Mouse (Mus musculus): ENCODE data around the gene 4931428L18Rik. TPM values are rescaled to one million over a fixed set of nuclear protein-coding genes. Genes with fewer than 3 reads are reported as not detected.

Gene 4931428L18Rik
- polyA plus RNA-seq, 1 experiment from 2014 or later = not detected

DNA sequence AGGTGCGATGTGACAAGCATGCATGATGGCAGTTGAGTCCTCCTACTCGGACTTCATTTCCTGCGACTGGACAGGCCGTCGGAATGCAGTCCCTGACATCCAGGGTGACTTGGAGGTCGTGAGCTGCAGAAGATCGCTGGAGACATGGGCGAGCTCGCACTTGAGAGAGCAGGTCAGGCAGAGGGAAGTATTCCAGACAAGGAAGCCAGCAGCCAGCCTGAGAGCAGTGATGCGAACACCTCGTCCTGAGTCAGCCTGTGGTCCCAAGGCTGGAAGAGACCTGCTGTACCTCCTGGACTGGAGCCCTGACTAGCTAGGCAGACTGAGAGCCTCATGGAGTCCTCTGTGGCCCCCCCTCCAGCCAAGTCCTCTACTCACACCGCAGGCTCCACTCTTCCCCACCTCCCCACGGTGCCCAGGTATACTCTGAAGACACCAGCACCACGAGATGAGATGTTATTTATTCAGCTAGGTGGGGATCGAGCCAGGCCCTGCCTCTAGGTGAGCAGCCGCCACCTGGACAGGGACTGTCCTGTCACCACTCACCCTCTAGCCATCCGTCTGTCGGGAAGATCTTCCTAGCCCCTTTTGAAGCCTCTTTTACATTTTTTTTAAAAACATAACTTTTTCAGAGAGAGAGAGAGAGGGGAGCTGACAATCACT lies 57.8 kb downstream of the 4931428L18Rik start:
- Histone ChIP-seq H3K9me3 (ENCODE audit: control insufficient read depth, low read length) (no peaks in the 10 kb centered on the region), H3K4me3 (ENCODE audit: low read depth, low read length) (no peak overlapping the region), H3K4me1 (replicated peaks; ENCODE audit: control insufficient read depth, insufficient read depth, low read length) (no peaks in the 10 kb centered on the region), H3K36me3 (ENCODE audit: control insufficient read depth, insufficient read depth, low read length) (no peaks in the 10 kb centered on the region), H3K27me3 (ENCODE audit: control insufficient read depth, insufficient read depth, low read length) (no peaks in the 10 kb centered on the region), H3K9ac (ENCODE audit: low read length) (no peak overlapping the region), H3K4me2 (ENCODE audit: low read depth, low read length, severe bottlenecking) (no peak overlapping the region), H3K27ac (ENCODE audit: low read depth, low read length) (no peak overlapping the region)
- ATAC-seq (replicated peaks; ENCODE audit: low FRiP score) = no peak
- WGBS = 85% methylated on average over 18 of the region's 18 CpGs
- DNase-seq (ENCODE audit: low spot score) = no peak

DNA sequence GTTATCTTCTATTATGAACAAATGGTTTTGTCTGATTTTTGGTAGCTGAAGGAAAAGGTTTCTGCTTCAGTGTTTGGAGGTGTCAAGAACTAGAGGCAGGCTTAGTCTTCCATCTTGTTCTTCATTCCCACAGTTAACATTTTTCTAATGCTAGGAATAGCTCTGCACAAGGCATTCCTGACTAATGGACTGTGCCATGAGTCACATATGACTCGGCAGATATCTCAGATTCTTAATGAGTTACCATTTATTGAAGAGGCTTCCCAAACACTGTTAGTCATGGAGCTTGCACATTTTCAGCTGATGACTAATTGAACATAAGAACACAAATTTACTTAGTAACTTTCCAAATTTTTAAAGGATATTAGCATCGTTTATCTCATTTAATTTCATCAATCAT lies 65.6 kb downstream of the 4931428L18Rik start:
- WGBS = 88% methylated on average over 2 of the region's 2 CpGs
- Histone ChIP-seq H3K4me2 (ENCODE audit: low read depth, low read length, severe bottlenecking) (no peak overlapping the region), H3K36me3 (ENCODE audit: control insufficient read depth, insufficient read depth, low read length) (no peaks in the 10 kb centered on the region), H3K4me1 (replicated peaks; ENCODE audit: control insufficient read depth, insufficient read depth, low read length) (no peaks in the 10 kb centered on the region), H3K27ac (ENCODE audit: low read depth, low read length) (no peak overlapping the region), H3K9me3 (ENCODE audit: control insufficient read depth, low read length) (no peaks in the 10 kb centered on the region), H3K27me3 (ENCODE audit: control insufficient read depth, insufficient read depth, low read length) (no peaks in the 10 kb centered on the region), H3K9ac (ENCODE audit: low read length) (no peak overlapping the region), H3K4me3 (ENCODE audit: low read depth, low read length) (no peak overlapping the region)
- DNase-seq (ENCODE audit: low spot score) = no peak
- ATAC-seq (replicated peaks; ENCODE audit: low FRiP score) = no peak

DNA sequence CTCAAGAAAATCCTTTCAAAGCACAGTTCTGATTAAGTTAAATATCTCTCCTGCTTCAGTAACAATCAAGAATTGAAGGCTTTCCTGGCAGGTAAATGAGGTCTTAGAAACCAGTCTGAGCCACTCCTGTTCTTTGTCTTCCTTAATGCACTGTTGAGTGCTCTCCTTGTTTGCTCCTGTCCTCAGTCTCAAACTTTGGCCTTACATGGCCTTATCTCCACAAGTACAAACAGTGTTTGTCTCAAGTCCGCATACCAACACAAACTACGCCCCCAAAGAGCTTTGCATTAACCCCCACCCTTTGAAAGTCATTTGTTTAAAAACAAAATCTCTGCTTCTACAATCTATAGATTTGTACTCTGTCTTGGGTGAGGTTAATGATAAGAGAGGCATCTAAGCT lies 66.3 kb downstream of the 4931428L18Rik start:
- H3K4me2 ChIP-seq (ENCODE audit: low read depth, low read length, severe bottlenecking) = no peak overlapping the region
- H3K4me3 ChIP-seq (ENCODE audit: low read depth, low read length) = no peak overlapping the region
- no peaks in the 10 kb centered on the region for H3K27me3 ChIP-seq (ENCODE audit: control insufficient read depth, insufficient read depth, low read length)
- no peak for DNase-seq (ENCODE audit: low spot score)
- no peaks in the 10 kb centered on the region for H3K36me3 ChIP-seq (ENCODE audit: control insufficient read depth, insufficient read depth, low read length)
- no peaks in the 10 kb centered on the region for H3K4me1 ChIP-seq (replicated peaks; ENCODE audit: control insufficient read depth, insufficient read depth, low read length)
- ATAC-seq (replicated peaks; ENCODE audit: low FRiP score) = no peak
- WGBS = 91% methylated on average over 2 of the region's 2 CpGs
- H3K9me3 ChIP-seq (ENCODE audit: control insufficient read depth, low read length) = no peaks in the 10 kb centered on the region
- no peak overlapping the region for H3K27ac ChIP-seq (ENCODE audit: low read depth, low read length)
- no peak overlapping the region for H3K9ac ChIP-seq (ENCODE audit: low read length)

DNA sequence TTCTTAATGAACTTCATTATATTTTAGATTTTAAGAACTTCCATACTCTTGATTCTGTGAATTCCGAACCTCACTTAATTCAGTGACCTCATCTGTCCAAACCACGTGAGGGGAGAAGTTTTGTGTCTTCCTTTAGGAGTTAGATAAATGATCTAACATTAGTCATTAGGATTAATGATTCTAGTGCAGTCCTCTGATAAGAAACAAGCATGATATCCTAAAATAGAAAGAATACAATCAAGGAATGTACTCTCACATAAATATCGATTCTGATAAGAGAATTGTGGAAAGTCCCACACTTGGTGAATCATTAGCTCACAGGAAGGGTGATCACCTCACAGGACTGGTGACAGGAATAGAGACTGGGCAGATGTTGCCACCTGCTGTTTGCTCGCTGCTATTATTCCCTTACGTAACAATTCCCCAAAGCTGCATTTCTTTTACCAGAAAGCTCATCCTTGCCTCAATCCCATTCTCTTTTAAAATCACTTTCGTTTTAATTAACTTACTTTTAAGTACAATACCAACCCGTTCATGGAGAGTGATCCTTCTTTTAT lies 68.6 kb downstream of the 4931428L18Rik start:
- whole genome bisulfite sequencing = 34% methylated on average over 7 of the region's 7 CpGs
- H3K36me3 ChIP-seq (ENCODE audit: control insufficient read depth, insufficient read depth, low read length) = no peaks in the 10 kb centered on the region
- no peak overlapping the region for H3K27ac ChIP-seq (ENCODE audit: low read depth, low read length)
- no peak overlapping the region for H3K4me2 ChIP-seq (ENCODE audit: low read depth, low read length, severe bottlenecking)
- H3K9me3 ChIP-seq (ENCODE audit: control insufficient read depth, low read length) = no peaks in the 10 kb centered on the region
- DNase-seq (ENCODE audit: low spot score) (peak; percentile 57), ATAC-seq (replicated peaks; ENCODE audit: low FRiP score) (peak; percentile 74)
- H3K27me3 ChIP-seq (ENCODE audit: control insufficient read depth, insufficient read depth, low read length) = no peaks in the 10 kb centered on the region
- H3K9ac ChIP-seq (ENCODE audit: low read length) = no peak overlapping the region
- no peak overlapping the region for H3K4me3 ChIP-seq (ENCODE audit: low read depth, low read length)
- H3K4me1 ChIP-seq (replicated peaks; ENCODE audit: control insufficient read depth, insufficient read depth, low read length) = no peaks in the 10 kb centered on the region

DNA sequence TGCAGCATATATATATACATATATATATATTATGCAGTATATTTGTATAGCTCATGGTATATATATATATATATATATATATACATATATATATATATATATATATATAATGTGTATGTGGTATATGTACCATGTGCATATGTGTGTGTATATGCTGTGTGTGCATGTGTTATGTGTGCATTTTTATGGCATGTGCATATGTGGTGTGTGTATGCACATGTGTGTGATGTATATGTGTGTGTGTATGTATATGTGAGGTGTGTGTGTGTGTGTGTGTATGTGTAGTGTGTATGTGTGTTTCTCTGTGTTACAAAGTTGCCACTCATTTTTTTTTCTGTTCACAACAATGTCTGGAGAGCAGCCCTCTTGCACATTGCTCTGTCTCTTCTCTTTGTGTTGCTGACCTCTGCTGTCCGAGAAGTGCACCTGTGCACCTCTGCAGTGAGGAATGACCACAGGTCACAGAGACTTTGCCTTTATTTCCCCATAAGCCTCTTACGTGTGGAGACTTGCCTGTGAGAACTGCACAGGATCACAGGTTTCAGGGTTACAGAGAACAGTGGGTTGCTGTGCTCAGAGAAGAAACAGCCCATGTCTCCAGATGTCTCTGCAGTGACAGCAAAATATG lies 69.6 kb downstream of the 4931428L18Rik start:
- H3K27me3 ChIP-seq (ENCODE audit: control insufficient read depth, insufficient read depth, low read length) = no peaks in the 10 kb centered on the region
- H3K4me3 ChIP-seq (ENCODE audit: low read depth, low read length) = no peak overlapping the region
- H3K9ac ChIP-seq (ENCODE audit: low read length) = no peak overlapping the region
- 0 out of 2 replicates have a peak, but pooled peaks have one; percentile 18 for ATAC-seq (replicated peaks; ENCODE audit: low FRiP score)
- 66% methylated on average over 2 of the region's 2 CpGs for WGBS
- no peaks in the 10 kb centered on the region for H3K4me1 ChIP-seq (replicated peaks; ENCODE audit: control insufficient read depth, insufficient read depth, low read length)
- no peak overlapping the region for H3K27ac ChIP-seq (ENCODE audit: low read depth, low read length)
- H3K9me3 ChIP-seq (ENCODE audit: control insufficient read depth, low read length) = no peaks in the 10 kb centered on the region
- H3K4me2 ChIP-seq (ENCODE audit: low read depth, low read length, severe bottlenecking) = no peak overlapping the region
- no peaks in the 10 kb centered on the region for H3K36me3 ChIP-seq (ENCODE audit: control insufficient read depth, insufficient read depth, low read length)
- DNase-seq (ENCODE audit: low spot score) = no peak

DNA sequence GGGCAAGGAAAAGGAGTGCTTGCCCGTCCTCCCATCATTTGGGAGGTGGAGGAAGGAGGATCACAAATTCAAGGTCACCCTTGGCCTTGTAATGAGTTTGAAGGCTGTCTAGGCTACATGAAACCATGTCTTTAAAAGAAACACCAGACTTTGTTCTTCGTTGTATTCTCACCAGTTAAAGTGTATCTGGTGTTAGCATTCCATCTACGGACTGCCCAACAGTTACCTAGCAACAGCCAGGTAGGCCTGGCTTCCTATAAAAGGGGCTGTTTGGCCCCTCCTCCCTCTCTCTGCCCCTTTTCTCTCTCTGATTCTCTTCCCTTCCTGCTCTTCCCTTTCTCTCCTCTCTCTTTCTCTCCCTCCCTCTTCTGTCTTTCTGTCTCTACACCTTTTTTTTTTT lies 71.9 kb downstream of the 4931428L18Rik start:
- Histone ChIP-seq H3K4me3 (ENCODE audit: low read depth, low read length) (no peak overlapping the region), H3K4me2 (ENCODE audit: low read depth, low read length, severe bottlenecking) (no peak overlapping the region), H3K4me1 (replicated peaks; ENCODE audit: control insufficient read depth, insufficient read depth, low read length) (no peaks in the 10 kb centered on the region), H3K27me3 (ENCODE audit: control insufficient read depth, insufficient read depth, low read length) (no peaks in the 10 kb centered on the region), H3K36me3 (ENCODE audit: control insufficient read depth, insufficient read depth, low read length) (no peaks in the 10 kb centered on the region), H3K9ac (ENCODE audit: low read length) (no peak overlapping the region), H3K27ac (ENCODE audit: low read depth, low read length) (no peak overlapping the region), H3K9me3 (ENCODE audit: control insufficient read depth, low read length) (no peaks in the 10 kb centered on the region)
- DNase-seq (ENCODE audit: low spot score) (no peak), ATAC-seq (replicated peaks; ENCODE audit: low FRiP score) (no peak)
- WGBS = 63% methylated on average over 3 of the region's 3 CpGs

DNA sequence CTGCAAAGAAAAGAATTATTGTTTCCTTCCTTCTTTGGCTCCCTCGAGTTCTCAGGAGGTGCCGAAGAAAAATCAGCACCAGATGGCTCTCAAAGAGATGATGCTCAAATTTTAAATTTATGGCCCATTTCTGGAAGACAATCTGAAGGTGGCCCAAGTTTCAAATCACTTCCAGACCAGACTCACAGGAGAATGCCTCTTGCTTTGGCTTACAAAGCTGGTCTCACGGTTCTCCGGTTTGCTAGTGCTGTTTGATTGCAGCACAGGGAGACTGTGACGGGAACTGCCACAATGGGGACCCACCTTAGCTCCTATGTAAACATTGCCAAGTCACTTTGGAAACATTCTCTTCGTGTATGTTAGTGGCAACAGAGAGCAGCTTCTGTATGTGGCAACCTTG lies 72.8 kb downstream of the 4931428L18Rik start:
- 58% methylated on average over 6 of the region's 6 CpGs for WGBS
- ATAC-seq (replicated peaks; ENCODE audit: low FRiP score) (no peak), DNase-seq (ENCODE audit: low spot score) (no peak)
- Histone ChIP-seq H3K27ac (ENCODE audit: low read depth, low read length) (no peak overlapping the region), H3K9ac (ENCODE audit: low read length) (no peak overlapping the region), H3K4me3 (ENCODE audit: low read depth, low read length) (no peak overlapping the region), H3K27me3 (ENCODE audit: control insufficient read depth, insufficient read depth, low read length) (no peaks in the 10 kb centered on the region), H3K9me3 (ENCODE audit: control insufficient read depth, low read length) (no peaks in the 10 kb centered on the region), H3K4me2 (ENCODE audit: low read depth, low read length, severe bottlenecking) (no peak overlapping the region), H3K4me1 (replicated peaks; ENCODE audit: control insufficient read depth, insufficient read depth, low read length) (no peaks in the 10 kb centered on the region), H3K36me3 (ENCODE audit: control insufficient read depth, insufficient read depth, low read length) (no peaks in the 10 kb centered on the region)

DNA sequence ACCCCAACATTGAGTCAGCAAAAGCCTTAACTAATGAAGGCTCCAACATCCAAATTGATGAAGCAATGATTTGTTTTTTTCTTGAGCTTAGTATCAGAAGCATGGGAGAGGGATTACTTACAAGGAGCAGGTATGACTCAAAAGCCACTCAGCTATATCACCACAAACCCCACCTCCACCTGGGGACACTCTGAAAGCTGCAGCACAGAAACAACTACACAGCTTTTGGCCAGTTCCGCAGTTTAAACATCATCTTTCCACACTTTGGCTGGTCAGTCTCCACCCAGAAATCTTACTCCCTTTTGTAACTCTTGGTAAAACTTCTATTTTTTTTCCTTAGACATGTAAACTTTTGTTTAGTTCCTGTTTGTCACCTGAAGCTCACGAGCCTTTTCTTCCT lies 78.9 kb downstream of the 4931428L18Rik start:
- Histone ChIP-seq H3K27ac (ENCODE audit: low read depth, low read length) (no peak overlapping the region), H3K36me3 (ENCODE audit: control insufficient read depth, insufficient read depth, low read length) (no peaks in the 10 kb centered on the region), H3K4me1 (replicated peaks; ENCODE audit: control insufficient read depth, insufficient read depth, low read length) (no peaks in the 10 kb centered on the region), H3K4me2 (ENCODE audit: low read depth, low read length, severe bottlenecking) (no peak overlapping the region), H3K4me3 (ENCODE audit: low read depth, low read length) (no peak overlapping the region), H3K9me3 (ENCODE audit: control insufficient read depth, low read length) (no peaks in the 10 kb centered on the region), H3K27me3 (ENCODE audit: control insufficient read depth, insufficient read depth, low read length) (no peaks in the 10 kb centered on the region), H3K9ac (ENCODE audit: low read length) (no peak overlapping the region)
- DNase-seq (ENCODE audit: low spot score) (no peak), ATAC-seq (replicated peaks; ENCODE audit: low FRiP score) (no peak)
- WGBS = 82% methylated on average over 2 of the region's 2 CpGs
